Mouse (Mus musculus): ENCODE measurements around the gene Stap2.

GRCm38 (mm10) chr17:55959946-55960740 is 45.2 kb downstream of the Stap2 start:
- TF ChIP-seq POLR2A (IDR thresholded peaks at IDR 0.05; ENCODE audit: insufficient read length, low read depth) (no peak), POLR2AphosphoS2 (IDR thresholded peaks at IDR 0.05; ENCODE audit: insufficient read length, low read depth) (no peak), CEBPB (IDR thresholded peaks at IDR 0.05; ENCODE audit: insufficient read depth, poor library complexity, severe bottlenecking) (no peak)
